Mouse (Mus musculus) midbrain, embryonic 10.5 days (tissue): ENCODE data around the gene Evl. TPM values are rescaled to one million over a fixed set of nuclear protein-coding genes. Genes with fewer than 3 reads are reported as not detected.
"Not testable (repeated sequence)": the region's sequence is repeated elsewhere in the genome, so short reads cannot be mapped to it uniquely, and the experiment has no call there.

Experiments
- DNase-seq: peaks from one replicate; pipeline ENCODE4 v3.0.0-alpha.2; 2017; ENCODE audit warnings: low spot score
- H3K27ac ChIP-seq: fragments of 300-500 bp; sonication (generic); replicated peaks from 2 replicates; pipeline ENCODE4 v1.5.1; 2016; ENCODE audit warnings: mild to moderate bottlenecking
- H3K27me3 ChIP-seq: fragments of 300-500 bp; sonication (generic); 2 replicates; pipeline ENCODE4 v1.6.1; 2016; ENCODE audit warnings: low read depth, mild to moderate bottlenecking; ENCODE audit not compliant: poor library complexity, severe bottlenecking
- H3K36me3 ChIP-seq: fragments of 300-500 bp; sonication (generic); 2 replicates; pipeline ENCODE4 v1.6.1; 2016; ENCODE audit warnings: mild to moderate bottlenecking, moderate library complexity
- H3K4me1 ChIP-seq: fragments of 300-500 bp; sonication (generic); 2 replicates; pipeline ENCODE4 v1.6.1; 2016
- H3K4me3 ChIP-seq: fragments of 300-500 bp; sonication (generic); 2 replicates; pipeline ENCODE4 v1.5.1; 2016; ENCODE audit warnings: mild to moderate bottlenecking, moderate library complexity
- H3K9me3 ChIP-seq: fragments of 300-500 bp; sonication (generic); replicated peaks from 2 replicates; pipeline ENCODE4 v1.6.1; 2016; ENCODE audit warnings: mild to moderate bottlenecking
- WGBS: fragments of 180-500 bp; shearing (Covaris S2); methylation state at CpG from one replicate; pipeline ENCODE4 v1.1.7; 2016; 5-methylcytosine and 5-hydroxymethylcytosine counted together
- polyA plus RNA-seq: library from polyadenylated mRNA; unstranded; fragments of >200 nt; fragmentation: Nextera tagmentation; extraction: Ambion mirVana; gene quantifications from 2 replicates; pipeline ENCODE4 v1.2.1, GENCODE M21; 2016

Gene Evl
- polyA plus RNA-seq, result 57.7 and 75.0 TPM in 2 replicates

DNA sequence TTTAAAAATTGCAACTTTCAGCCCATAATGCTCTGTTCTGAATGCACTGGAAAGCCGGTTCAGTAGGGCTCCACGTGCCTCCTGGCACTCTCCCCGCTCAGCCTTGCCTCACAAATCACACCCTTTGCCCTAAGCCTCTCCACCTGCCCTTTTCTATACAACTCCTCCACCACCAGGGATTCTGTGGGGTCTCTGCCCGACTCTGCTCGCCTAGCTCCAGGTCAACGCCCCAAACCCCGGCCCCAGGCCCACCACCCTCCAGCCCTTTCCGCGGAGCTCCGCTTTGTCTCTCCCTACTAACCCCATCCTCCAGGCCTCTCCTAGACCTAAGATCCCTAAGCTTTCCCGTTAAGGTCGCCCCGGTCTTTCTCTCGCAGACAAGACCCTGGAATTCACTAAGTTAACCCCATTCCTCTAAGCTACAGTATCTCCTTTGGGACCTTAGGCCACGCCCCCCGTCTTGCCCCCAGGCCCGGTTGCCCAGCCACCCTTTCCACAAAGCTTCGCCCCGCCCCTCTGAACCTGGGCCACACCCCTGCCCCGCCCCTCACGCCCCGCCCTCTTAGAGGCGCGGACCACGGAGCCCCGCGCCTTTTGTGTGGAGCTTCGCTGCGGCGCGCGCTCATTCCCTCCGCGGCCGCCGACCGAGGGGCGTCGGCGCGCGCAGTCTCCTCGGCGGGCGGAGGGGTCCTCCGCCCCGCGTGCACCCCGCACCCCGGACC lies at the start of gene Evl:
Gene Evl (plus strand): TSS at position 601 of the 722 bp plus-strand sequence.
- H3K36me3 ChIP-seq, result no peaks in the 10 kb centered on the region
- peak; percentile 99 for DNase-seq
- WGBS, result under 1% methylated on average over 50 of the region's 50 CpGs
- H3K27me3 ChIP-seq, result peaks cover 6% of the 10 kb centered on the region
- peaks cover 63% of the 10 kb centered on the region for H3K4me1 ChIP-seq
- peak within 1 kb of the TSS; percentile 90 for H3K4me3 ChIP-seq
- peak within 1 kb of the TSS; percentile 96 for H3K27ac ChIP-seq
- H3K9me3 ChIP-seq, result no peaks in the 10 kb centered on the region

DNA sequence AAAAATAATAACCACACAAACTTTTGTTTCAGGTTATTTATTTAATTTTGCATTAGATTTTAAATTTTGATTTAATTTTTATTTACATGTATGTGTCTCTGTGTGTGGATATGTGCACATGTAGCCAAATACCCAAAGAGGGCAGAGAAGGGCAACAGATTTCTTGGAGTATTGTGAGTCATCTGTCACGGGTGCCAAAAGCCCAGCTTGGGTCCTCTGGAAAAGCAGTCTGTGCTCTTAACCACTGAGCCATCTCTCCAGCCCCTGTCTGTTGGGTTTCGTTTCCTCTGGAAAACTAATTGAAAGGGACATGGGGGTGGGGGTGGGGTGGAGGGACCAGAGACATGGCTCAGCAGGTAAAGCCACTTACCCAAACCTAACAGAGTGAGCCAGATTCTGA lies 48.7 kb upstream of the Evl start:
- Histone ChIP-seq H3K9me3 (no peaks in the 10 kb centered on the region), H3K4me1 (peaks cover 17% of the 10 kb centered on the region), H3K4me3 (no peak overlapping the region), H3K36me3 (peaks cover 39% of the 10 kb centered on the region), H3K27me3 (no peaks in the 10 kb centered on the region), H3K27ac (no peak overlapping the region)
- 71% methylated on average over 2 of the region's 2 CpGs for WGBS
- no peak for DNase-seq

DNA sequence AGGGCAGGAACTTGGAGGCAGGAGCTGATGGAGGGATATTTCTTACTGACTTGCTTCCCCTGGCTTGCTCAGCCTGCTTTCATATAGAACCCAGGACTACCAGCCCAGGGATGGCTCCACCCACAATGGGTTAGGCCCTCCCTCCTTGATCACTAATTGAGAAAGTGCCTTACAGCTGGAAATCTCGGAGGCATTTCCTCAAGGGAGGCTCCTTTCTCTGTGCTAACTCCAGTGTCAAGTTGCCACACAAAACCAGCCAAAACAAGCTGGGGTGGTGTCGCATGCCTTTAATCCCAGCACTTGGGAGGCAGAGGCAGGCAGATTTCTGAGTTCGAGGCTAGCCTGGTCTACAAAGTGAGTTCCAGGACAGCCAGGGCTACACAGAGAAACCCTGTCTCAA lies 47.5 kb upstream of the Evl start:
- H3K4me3 ChIP-seq, DNase-seq, H3K9me3 ChIP-seq, H3K27ac ChIP-seq, H3K27me3 ChIP-seq: not testable (repeated sequence)
- H3K4me1 ChIP-seq, result peaks cover 17% of the 10 kb centered on the region
- WGBS, result 84% methylated on average over 3 of the region's 3 CpGs
- H3K36me3 ChIP-seq, result peaks cover 42% of the 10 kb centered on the region

DNA sequence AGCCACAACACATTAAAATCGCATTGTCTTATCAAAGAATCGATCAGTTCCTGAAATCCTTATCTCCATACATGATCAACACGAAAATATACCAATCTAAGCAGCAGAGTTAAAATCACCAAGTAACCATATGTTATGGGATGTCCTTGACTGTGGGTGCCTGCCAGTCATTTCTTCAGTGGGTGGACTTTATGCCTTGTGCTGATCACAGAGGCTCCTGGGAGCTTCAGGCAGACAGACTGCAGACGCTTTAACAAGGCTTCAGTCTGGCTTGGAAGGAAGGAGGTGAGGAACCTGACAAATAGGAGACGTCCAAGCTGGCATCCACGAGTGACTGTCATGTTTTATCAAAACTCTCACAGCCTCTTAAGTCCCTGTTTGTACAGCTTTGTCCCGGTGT lies 43.9 kb upstream of the Evl start:
- peaks cover 59% of the 10 kb centered on the region for H3K36me3 ChIP-seq
- WGBS, result 77% methylated on average over 7 of the region's 7 CpGs
- DNase-seq, result no peak

DNA sequence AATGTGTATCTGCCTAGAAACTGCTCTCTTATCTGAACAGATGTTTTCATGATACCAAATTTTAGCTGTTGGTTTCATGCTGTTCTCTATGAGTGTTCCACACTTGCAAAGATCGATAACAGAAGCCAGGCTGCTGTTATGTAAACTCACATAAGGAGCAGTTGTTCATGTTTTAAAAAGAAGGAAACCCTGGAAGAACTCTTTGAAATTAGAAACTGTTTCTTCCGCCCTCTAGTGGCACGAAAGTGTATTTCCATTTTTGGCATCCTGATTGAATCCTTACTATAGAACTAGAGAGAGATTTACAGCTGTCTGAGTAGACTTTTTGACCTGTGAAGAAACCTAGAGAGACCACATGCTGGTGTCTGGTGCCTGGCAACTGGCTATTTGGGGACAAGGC lies 43.5 kb upstream of the Evl start:
- no peaks in the 10 kb centered on the region for H3K27me3 ChIP-seq
- H3K36me3 ChIP-seq, result peaks cover 61% of the 10 kb centered on the region
- DNase-seq, result peak; percentile 27
- H3K4me1 ChIP-seq, result 0 out of 2 replicates have a peak, but pooled peaks cover 2% of the 10 kb centered on the region
- no peak overlapping the region for H3K4me3 ChIP-seq
- WGBS, result 13% methylated on average over 3 of the region's 3 CpGs
- H3K9me3 ChIP-seq, result no peaks in the 10 kb centered on the region
- no peak overlapping the region for H3K27ac ChIP-seq

More for the DNA sequence above, 43.9 kb upstream of the Evl start:
- no peak overlapping the region for H3K4me3 ChIP-seq
- no peak overlapping the region for H3K27ac ChIP-seq
- H3K9me3 ChIP-seq, result no peaks in the 10 kb centered on the region
- 0 out of 2 replicates have a peak, but pooled peaks cover 2% of the 10 kb centered on the region for H3K4me1 ChIP-seq
- no peaks in the 10 kb centered on the region for H3K27me3 ChIP-seq

DNA sequence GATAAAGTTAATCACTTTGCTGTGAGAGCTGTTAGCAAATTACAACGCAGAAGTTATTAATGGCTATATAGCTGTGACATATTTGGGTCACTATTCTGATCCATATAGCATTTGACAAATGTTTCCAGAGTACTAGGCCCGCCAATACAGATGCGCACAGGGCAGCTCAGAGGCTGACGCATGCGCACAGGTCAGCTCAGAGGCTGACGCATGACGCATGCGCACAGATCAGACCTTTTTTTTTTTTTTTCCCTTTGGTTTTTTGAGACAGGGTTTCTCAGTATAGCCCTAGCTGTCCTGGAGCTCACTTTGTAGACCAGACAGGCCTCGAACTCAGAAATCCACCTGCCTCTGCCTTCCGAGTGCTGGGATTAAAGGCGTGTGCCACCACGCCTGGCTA lies 39.1 kb upstream of the Evl start:
- whole genome bisulfite sequencing, result 92% methylated on average over 12 of the region's 12 CpGs
- Histone ChIP-seq H3K4me3 (no peak overlapping the region), H3K36me3 (peaks cover 89% of the 10 kb centered on the region), H3K27me3 (no peaks in the 10 kb centered on the region), H3K27ac (no peak overlapping the region), H3K9me3 (no peaks in the 10 kb centered on the region), H3K4me1 (0 out of 2 replicates have a peak, but pooled peaks cover 2% of the 10 kb centered on the region)
- DNase-seq, result no peak

DNA sequence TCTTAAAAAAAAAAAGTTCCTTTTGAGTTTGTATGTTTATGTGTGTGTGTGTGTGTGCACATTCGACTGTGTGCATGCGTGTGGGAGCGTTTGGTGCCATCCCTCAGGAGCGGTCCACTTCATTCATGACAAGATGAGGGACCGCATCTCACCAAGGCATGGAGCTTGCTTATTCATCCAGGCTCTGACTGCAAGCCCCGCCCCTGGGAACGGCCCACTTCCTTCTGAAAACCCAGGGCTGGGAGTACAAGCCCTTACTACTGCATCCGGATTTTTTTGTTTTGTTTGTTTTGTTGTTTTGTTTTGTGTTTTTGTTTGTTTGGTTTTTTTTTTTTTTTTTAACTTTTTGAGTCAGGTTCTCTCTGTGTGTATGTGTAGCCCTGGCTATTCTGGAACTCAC lies 35.1 kb upstream of the Evl start:
- Histone ChIP-seq H3K36me3 (peaks cover 100% of the 10 kb centered on the region), H3K27ac (no peak overlapping the region), H3K9me3 (peaks cover 21% of the 10 kb centered on the region; the same call in 1 of the 2 replicates), H3K4me1 (no peaks in the 10 kb centered on the region), H3K27me3 (no peaks in the 10 kb centered on the region), H3K4me3 (no peak overlapping the region)
- whole genome bisulfite sequencing, result 75% methylated on average over 8 of the region's 8 CpGs
- no peak for DNase-seq

DNA sequence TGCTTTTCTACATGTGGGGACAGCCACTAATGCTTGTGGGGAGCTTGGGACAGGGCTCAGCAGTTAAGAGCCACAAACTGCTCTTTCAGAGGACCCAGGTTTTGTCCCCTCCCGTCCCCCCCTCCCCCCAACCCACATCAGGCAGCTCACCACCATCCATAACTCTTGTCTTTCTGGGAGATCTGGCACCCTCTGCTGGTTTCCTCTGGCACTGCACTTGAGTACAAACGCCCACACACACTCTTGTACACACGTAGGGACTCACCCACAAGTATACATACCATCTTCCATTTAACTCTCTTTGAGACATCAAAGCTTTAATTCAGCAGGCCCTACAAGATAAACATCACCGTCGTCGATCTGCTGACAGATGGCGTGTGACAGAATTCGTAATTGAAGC lies 25.3 kb upstream of the Evl start:
- H3K27me3 ChIP-seq, result no peaks in the 10 kb centered on the region
- H3K4me3 ChIP-seq, result no peak overlapping the region
- no peaks in the 10 kb centered on the region for H3K9me3 ChIP-seq
- no peaks in the 10 kb centered on the region for H3K4me1 ChIP-seq
- peaks cover 96% of the 10 kb centered on the region for H3K36me3 ChIP-seq
- WGBS, result 55% methylated on average over 8 of the region's 8 CpGs
- DNase-seq, result peak; percentile 72
- no peak overlapping the region for H3K27ac ChIP-seq

DNA sequence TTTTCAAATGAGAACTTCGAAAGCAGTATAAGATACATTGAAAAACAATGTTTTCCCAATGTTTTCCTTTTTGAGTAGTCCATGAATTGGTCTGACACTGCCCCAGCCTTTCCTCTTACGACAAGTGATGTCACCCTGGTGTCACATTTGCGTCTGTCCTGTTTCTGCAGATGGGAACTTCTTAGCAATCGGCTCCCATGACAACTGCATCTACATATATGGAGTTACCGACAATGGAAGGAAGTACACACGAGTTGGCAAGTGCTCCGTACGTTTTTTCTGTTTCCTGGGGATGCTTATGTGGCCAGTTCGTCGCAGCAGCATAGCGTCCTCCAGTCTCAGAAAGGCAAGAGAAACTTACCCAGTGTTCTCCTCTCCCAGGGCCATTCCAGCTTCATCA lies 20.0 kb upstream of the Evl start:
- Histone ChIP-seq H3K36me3 (peaks cover 99% of the 10 kb centered on the region), H3K27ac (no peak overlapping the region), H3K27me3 (no peaks in the 10 kb centered on the region), H3K4me1 (no peaks in the 10 kb centered on the region), H3K4me3 (no peak overlapping the region), H3K9me3 (no peaks in the 10 kb centered on the region)
- no peak for DNase-seq
- 89% methylated on average over 11 of the region's 11 CpGs for WGBS

DNA sequence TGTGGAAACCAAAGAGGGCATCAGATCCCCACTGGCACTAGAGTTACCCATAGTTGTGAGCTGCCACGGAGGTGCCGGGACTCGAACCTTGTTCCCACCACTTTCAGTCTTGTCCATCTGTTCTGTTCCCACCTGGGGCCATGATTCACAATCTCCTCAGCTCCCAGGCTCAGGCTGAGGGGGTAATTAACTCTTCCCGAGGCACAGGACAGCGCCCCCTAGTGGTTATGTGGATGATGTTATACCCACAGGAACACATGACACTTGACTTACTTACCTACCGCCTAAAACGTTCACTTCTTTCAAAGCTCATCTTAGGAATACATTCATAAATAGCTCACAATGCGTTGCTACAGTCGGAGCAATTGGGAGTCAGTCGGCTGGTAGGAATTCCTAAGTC lies 18.1 kb upstream of the Evl start:
- WGBS, result 74% methylated on average over 10 of the region's 10 CpGs
- H3K27me3 ChIP-seq, result no peaks in the 10 kb centered on the region
- no peak for DNase-seq
- H3K36me3 ChIP-seq, result peaks cover 85% of the 10 kb centered on the region
- no peak overlapping the region for H3K27ac ChIP-seq
- H3K4me1 ChIP-seq, result no peaks in the 10 kb centered on the region
- H3K9me3 ChIP-seq, result no peaks in the 10 kb centered on the region
- H3K4me3 ChIP-seq, result no peak overlapping the region

DNA sequence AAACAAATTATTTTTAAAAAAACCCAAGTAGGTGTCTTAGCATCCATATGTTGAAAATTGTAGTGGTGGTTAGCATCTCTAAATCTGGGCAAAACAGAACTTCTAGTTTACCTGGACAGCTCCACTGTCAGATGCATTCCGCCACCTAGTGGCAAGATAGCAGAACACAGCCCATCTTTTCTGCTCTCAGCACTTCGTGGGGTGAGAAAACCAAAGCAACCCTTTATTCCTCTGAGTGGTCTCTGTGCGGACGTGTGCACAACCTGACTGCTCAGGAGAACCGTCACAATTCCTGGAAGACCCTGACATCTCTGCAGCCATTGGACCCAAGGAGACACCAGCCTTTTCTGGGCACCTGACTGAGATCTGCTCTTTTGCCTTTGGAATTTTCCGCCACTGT lies 13.4 kb upstream of the Evl start:
- 29% methylated on average over 6 of the region's 6 CpGs for WGBS
- no peaks in the 10 kb centered on the region for H3K9me3 ChIP-seq
- H3K4me3 ChIP-seq, result no peak overlapping the region
- H3K27me3 ChIP-seq, result 0 out of 2 replicates have a peak, but pooled peaks cover 6% of the 10 kb centered on the region
- H3K4me1 ChIP-seq, result peaks cover 23% of the 10 kb centered on the region
- peak; percentile 48 for DNase-seq
- peaks cover 40% of the 10 kb centered on the region for H3K36me3 ChIP-seq
- no peak overlapping the region for H3K27ac ChIP-seq

DNA sequence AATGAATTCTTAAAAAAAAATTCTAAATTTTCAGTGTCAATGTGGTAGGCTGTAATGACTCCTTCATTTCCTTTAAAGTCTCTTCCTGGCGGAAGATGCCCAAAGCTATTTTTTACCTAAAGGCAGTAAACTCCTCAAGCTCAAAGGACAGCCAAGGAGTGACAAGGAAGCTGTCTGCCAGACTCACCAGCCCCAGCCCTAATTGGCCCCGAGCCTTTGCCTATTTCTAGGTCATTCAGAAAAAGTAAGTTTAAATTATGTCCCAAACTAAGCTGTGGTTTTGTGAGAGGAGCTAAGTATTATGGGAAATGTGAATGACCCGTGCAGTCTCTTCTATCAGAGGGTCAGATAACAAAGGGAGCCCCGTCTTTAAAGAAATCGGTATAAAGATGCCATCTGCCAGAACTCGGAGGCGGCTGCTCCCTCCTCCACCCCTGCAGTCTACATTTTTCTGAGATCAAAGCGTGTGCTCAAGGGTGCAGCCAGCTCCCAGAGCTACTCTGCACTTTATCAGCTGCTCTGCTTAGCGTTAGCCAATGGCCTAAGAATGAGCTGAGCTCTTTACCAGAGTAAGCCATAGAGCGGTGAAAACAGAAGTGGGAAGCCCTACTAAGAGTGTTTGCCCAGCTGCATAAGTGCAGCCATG lies 7.9 kb upstream of the Evl start:
- no peaks in the 10 kb centered on the region for H3K36me3 ChIP-seq
- H3K4me3 ChIP-seq, result peak overlapping the region; percentile 7; the same call in 1 of the 2 replicates
- DNase-seq, result peak; percentile 57
- H3K27ac ChIP-seq, result peak overlapping the region; percentile 86
- 0 out of 2 replicates have a peak, but pooled peaks cover 6% of the 10 kb centered on the region for H3K27me3 ChIP-seq
- peaks cover 47% of the 10 kb centered on the region for H3K4me1 ChIP-seq
- no peaks in the 10 kb centered on the region; the same call in 1 of the 2 replicates for H3K9me3 ChIP-seq
- 18% methylated on average over 10 of the region's 10 CpGs for WGBS
